Mouse (Mus musculus) liver, embryonic 14.5 days (tissue): ENCODE results near the gene Arap1.

Experiments
- CTCF ChIP-seq: IDR thresholded peaks from 2 replicates; pipeline ENCODE4 v1.5.1; 2016; ENCODE audit warnings: antibody characterized with exemption, low read depth, control low read depth
- EP300 ChIP-seq: IDR thresholded peaks from 2 replicates; pipeline ENCODE4 v1.6.1; 2016; ENCODE audit warnings: antibody characterized with exemption, low read depth

DNA sequence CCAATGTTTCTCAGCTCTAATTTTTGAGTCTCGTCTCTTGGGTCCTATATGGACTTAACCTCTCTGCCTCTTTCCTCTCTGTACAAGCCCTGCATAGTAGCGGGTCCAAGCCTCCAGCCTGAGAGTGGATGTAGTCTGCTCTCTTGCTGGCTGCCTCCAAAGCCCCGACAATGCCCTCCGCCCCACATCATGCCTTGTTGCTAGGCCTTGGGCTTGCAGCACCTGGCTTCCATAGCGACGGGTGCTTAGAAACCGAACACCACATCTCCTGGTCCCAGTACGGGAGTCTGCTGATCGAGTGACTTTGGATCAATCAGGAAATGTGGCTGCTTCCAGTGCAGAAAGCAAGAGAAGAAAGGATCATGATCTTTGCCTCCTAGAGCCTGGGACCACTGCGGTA is 95.2 kb downstream of the Arap1 start:
- TF ChIP-seq CTCF (no peak), EP300 (no peak)
